Mouse (Mus musculus): Measurements from ENCODE around the gene Epc2. TPM values are rescaled to one million over a fixed set of nuclear protein-coding genes. Genes with fewer than 3 reads are reported as not detected.

The Epc2 gene
- polyA plus RNA-seq, 1 experiment from 2014 or later = 3.7 TPM

GRCm38 (mm10) chr2:49420396-49420795 lies 30.9 kb upstream of the Epc2 start:
- Histone ChIP-seq H3K4me3 (ENCODE audit: low read depth, low read length) (no peak overlapping the region), H3K4me2 (replicated peaks; ENCODE audit: low read depth) (no peak overlapping the region), H3K27me3 (replicated peaks; ENCODE audit: control insufficient read depth, insufficient read depth, low read length) (no peaks in the 10 kb centered on the region), H3K4me1 (replicated peaks; ENCODE audit: control insufficient read depth, insufficient read depth, low read length) (no peaks in the 10 kb centered on the region), H3K36me3 (ENCODE audit: control insufficient read depth, insufficient read depth) (no peaks in the 10 kb centered on the region), H3K27ac (ENCODE audit: low read depth, low read length) (no peak overlapping the region), H3K9ac (ENCODE audit: low read depth, low read length) (no peak overlapping the region), H3K9me3 (ENCODE audit: control insufficient read depth) (no peaks in the 10 kb centered on the region)
- TF ChIP-seq CTCF (IDR thresholded peaks at IDR 0.05; ENCODE audit: low read depth) = no peak
- WGBS = 78% methylated on average over 3 of the region's 3 CpGs
- no peak for ATAC-seq

- Histone ChIP-seq H3K27me3 (replicated peaks; ENCODE audit: control insufficient read depth, insufficient read depth, low read length) (no peaks in the 10 kb centered on the region), H3K9ac (ENCODE audit: low read depth, low read length) (no peak overlapping the region), H3K36me3 (ENCODE audit: control insufficient read depth, insufficient read depth) (no peaks in the 10 kb centered on the region), H3K4me1 (replicated peaks; ENCODE audit: control insufficient read depth, insufficient read depth, low read length) (no peaks in the 10 kb centered on the region), H3K9me3 (ENCODE audit: control insufficient read depth) (no peaks in the 10 kb centered on the region), H3K4me2 (replicated peaks; ENCODE audit: low read depth) (no peak overlapping the region), H3K4me3 (ENCODE audit: low read depth, low read length) (no peak overlapping the region), H3K27ac (ENCODE audit: low read depth, low read length) (no peak overlapping the region)
- peak; percentile 72 for ATAC-seq
- no peak for TF ChIP-seq CTCF (IDR thresholded peaks at IDR 0.05; ENCODE audit: low read depth)
- WGBS = 50% methylated on average over 2 of the region's 2 CpGs
These were observed 27.4 kb upstream of the Epc2 start for GRCm38 (mm10) chr2:49423857-49424256.

GRCm38 (mm10) chr2:49424788-49425187 lies 26.5 kb upstream of the Epc2 start:
- TF ChIP-seq CTCF (IDR thresholded peaks at IDR 0.05; ENCODE audit: low read depth) = no peak
- Histone ChIP-seq H3K36me3 (ENCODE audit: control insufficient read depth, insufficient read depth) (no peaks in the 10 kb centered on the region), H3K27ac (ENCODE audit: low read depth, low read length) (no peak overlapping the region), H3K4me1 (replicated peaks; ENCODE audit: control insufficient read depth, insufficient read depth, low read length) (no peaks in the 10 kb centered on the region), H3K27me3 (replicated peaks; ENCODE audit: control insufficient read depth, insufficient read depth, low read length) (no peaks in the 10 kb centered on the region), H3K4me3 (ENCODE audit: low read depth, low read length) (no peak overlapping the region), H3K4me2 (replicated peaks; ENCODE audit: low read depth) (no peak overlapping the region), H3K9ac (ENCODE audit: low read depth, low read length) (no peak overlapping the region), H3K9me3 (ENCODE audit: control insufficient read depth) (no peaks in the 10 kb centered on the region)
- WGBS = 92% methylated on average over 4 of the region's 4 CpGs
- ATAC-seq = no peak

GRCm38 (mm10) chr2:49426175-49426574 lies 25.1 kb upstream of the Epc2 start:
- Histone ChIP-seq H3K27me3 (replicated peaks; ENCODE audit: control insufficient read depth, insufficient read depth, low read length) (no peaks in the 10 kb centered on the region), H3K4me2 (replicated peaks; ENCODE audit: low read depth) (no peak overlapping the region), H3K9me3 (ENCODE audit: control insufficient read depth) (no peaks in the 10 kb centered on the region), H3K9ac (ENCODE audit: low read depth, low read length) (no peak overlapping the region), H3K36me3 (ENCODE audit: control insufficient read depth, insufficient read depth) (no peaks in the 10 kb centered on the region), H3K4me1 (replicated peaks; ENCODE audit: control insufficient read depth, insufficient read depth, low read length) (no peaks in the 10 kb centered on the region), H3K27ac (ENCODE audit: low read depth, low read length) (no peak overlapping the region), H3K4me3 (ENCODE audit: low read depth, low read length) (no peak overlapping the region)
- TF ChIP-seq CTCF (IDR thresholded peaks at IDR 0.05; ENCODE audit: low read depth) = no peak
- no peak for ATAC-seq
- WGBS = 51% methylated on average over 10 of the region's 10 CpGs

GRCm38 (mm10) chr2:49431015-49431414 lies 20.3 kb upstream of the Epc2 start:
- no peak for TF ChIP-seq CTCF (IDR thresholded peaks at IDR 0.05; ENCODE audit: low read depth)
- WGBS = 74% methylated on average over 1 of the region's 1 CpGs
- no peak overlapping the region for H3K4me3 ChIP-seq (ENCODE audit: low read depth, low read length)
- H3K9me3 ChIP-seq (ENCODE audit: control insufficient read depth) = no peaks in the 10 kb centered on the region
- H3K4me2 ChIP-seq (replicated peaks; ENCODE audit: low read depth) = no peak overlapping the region
- H3K27me3 ChIP-seq (replicated peaks; ENCODE audit: control insufficient read depth, insufficient read depth, low read length) = no peaks in the 10 kb centered on the region
- no peak overlapping the region for H3K9ac ChIP-seq (ENCODE audit: low read depth, low read length)
- no peaks in the 10 kb centered on the region for H3K4me1 ChIP-seq (replicated peaks; ENCODE audit: control insufficient read depth, insufficient read depth, low read length)
- H3K27ac ChIP-seq (ENCODE audit: low read depth, low read length) = no peak overlapping the region
- H3K36me3 ChIP-seq (ENCODE audit: control insufficient read depth, insufficient read depth) = no peaks in the 10 kb centered on the region
- ATAC-seq = no peak

GRCm38 (mm10) chr2:49433211-49433610 lies 18.1 kb upstream of the Epc2 start:
- no peak for TF ChIP-seq CTCF (IDR thresholded peaks at IDR 0.05; ENCODE audit: low read depth)
- 85% methylated on average over 9 of the region's 9 CpGs for WGBS
- no peaks in the 10 kb centered on the region for H3K4me1 ChIP-seq (replicated peaks; ENCODE audit: control insufficient read depth, insufficient read depth, low read length)
- no peaks in the 10 kb centered on the region for H3K36me3 ChIP-seq (ENCODE audit: control insufficient read depth, insufficient read depth)
- no peaks in the 10 kb centered on the region for H3K27me3 ChIP-seq (replicated peaks; ENCODE audit: control insufficient read depth, insufficient read depth, low read length)
- no peaks in the 10 kb centered on the region for H3K9me3 ChIP-seq (ENCODE audit: control insufficient read depth)
- no peak for ATAC-seq
- H3K4me2 ChIP-seq (replicated peaks; ENCODE audit: low read depth) = no peak overlapping the region
- H3K27ac ChIP-seq (ENCODE audit: low read depth, low read length) = no peak overlapping the region
- H3K4me3 ChIP-seq (ENCODE audit: low read depth, low read length) = no peak overlapping the region
- H3K9ac ChIP-seq (ENCODE audit: low read depth, low read length) = no peak overlapping the region

GRCm38 (mm10) chr2:49446238-49446637 lies 5.0 kb upstream of the Epc2 start:
- 66% methylated on average over 2 of the region's 2 CpGs for WGBS
- H3K36me3 ChIP-seq (ENCODE audit: control insufficient read depth, insufficient read depth) = no peaks in the 10 kb centered on the region
- H3K27ac ChIP-seq (ENCODE audit: low read depth, low read length) = no peak overlapping the region
- peak; percentile 40 for TF ChIP-seq CTCF (IDR thresholded peaks at IDR 0.05; ENCODE audit: low read depth)
- H3K4me2 ChIP-seq (replicated peaks; ENCODE audit: low read depth) = no peak overlapping the region
- H3K9ac ChIP-seq (ENCODE audit: low read depth, low read length) = no peak overlapping the region
- H3K4me1 ChIP-seq (replicated peaks; ENCODE audit: control insufficient read depth, insufficient read depth, low read length) = no peaks in the 10 kb centered on the region
- no peak for ATAC-seq
- no peaks in the 10 kb centered on the region for H3K27me3 ChIP-seq (replicated peaks; ENCODE audit: control insufficient read depth, insufficient read depth, low read length)
- H3K9me3 ChIP-seq (ENCODE audit: control insufficient read depth) = no peaks in the 10 kb centered on the region
- H3K4me3 ChIP-seq (ENCODE audit: low read depth, low read length) = no peak overlapping the region
